Mouse (Mus musculus): ENCODE results near the gene Grin2d.

- TF ChIP-seq CTCF (IDR thresholded peaks at IDR 0.05; ENCODE audit: control insufficient read depth, insufficient read depth, low read length) (no peak), POLR2A (IDR thresholded peaks at IDR 0.05; ENCODE audit: borderline replicate concordance, control insufficient read depth, low read depth, low read length) (no peak)
These were observed 9.1 kb upstream of the Grin2d start for GRCm38 (mm10) chr7:45887246-45887645.
